In the genomic region with DNA sequence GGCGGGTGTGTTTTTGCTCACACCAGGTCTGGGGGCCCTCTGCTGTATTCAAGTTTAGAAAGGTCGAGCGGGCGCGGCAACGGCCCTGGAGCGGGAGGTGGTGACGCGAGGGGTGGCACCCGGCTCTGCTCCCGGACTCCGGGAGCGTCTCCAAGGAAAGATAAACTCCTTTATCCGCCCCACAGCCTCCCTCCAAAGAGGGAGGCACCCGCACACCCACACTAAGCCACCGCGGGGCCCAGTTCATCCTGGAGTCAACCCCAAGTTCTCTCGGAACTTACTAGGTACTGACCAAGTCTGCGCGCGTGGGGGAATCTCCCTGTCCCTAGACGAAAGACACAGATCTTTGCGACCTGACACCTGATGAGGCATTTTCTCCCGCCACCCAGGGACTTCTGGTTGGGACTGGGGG, we compare ENCODE assay signal across 7 mouse cellular contexts. TPM values are rescaled to one million over a fixed set of nuclear protein-coding genes. Genes with fewer than 3 reads are reported as not detected.
A peak's percentile ranks its signal among the peaks of the same experiment; 100 is the strongest.
DNase-seq lines count a peak whose midpoint lies in the region; ATAC-seq and TF ChIP-seq lines count a peak whose summit lies in the region.

No protein-coding gene starts in this region.

- no peaks in the 10 kb centered on the region for H3K9me3 ChIP-seq in ES-E14 (ENCODE audit: control insufficient read depth, insufficient read depth, low read depth, low read length)
- H3K9me3 ChIP-seq in forebrain, embryonic 15.5 days, result no peaks in the 10 kb centered on the region
- H3K9me3 ChIP-seq in kidney, postnatal 0 days (replicated peaks; ENCODE audit: low read length), result no peaks in the 10 kb centered on the region

- H3K4me3 ChIP-seq in ES-E14 (ENCODE audit: insufficient read depth in 1 of 2, low read depth in 1 of 2, low read length in 2 of 2, poor library complexity in 1 of 2, severe bottlenecking in 1 of 2), result peak overlapping the region; percentile 90 to 92
- H3K4me3 ChIP-seq in forebrain, embryonic 15.5 days, result peak overlapping the region; percentile 61
- H3K4me3 ChIP-seq in kidney, postnatal 0 days (replicated peaks; ENCODE audit: low read depth, low read length), result peak overlapping the region; percentile 39

- TF ChIP-seq CTCF in kidney, postnatal 0 days (IDR thresholded peaks at IDR 0.05; ENCODE audit: low read depth), result no peak

- H3K4me2 ChIP-seq in forebrain, embryonic 15.5 days (replicated peaks), result peak overlapping the region; percentile 90
- H3K4me2 ChIP-seq in kidney, postnatal 0 days (ENCODE audit: low read length), result peak overlapping the region; percentile 67

- H3K36me3 ChIP-seq in ES-E14 (ENCODE audit: control insufficient read depth, insufficient read depth, low read length, poor library complexity, severe bottlenecking), result no peaks in the 10 kb centered on the region
- no peaks in the 10 kb centered on the region for H3K36me3 ChIP-seq in forebrain, embryonic 15.5 days
- no peaks in the 10 kb centered on the region for H3K36me3 ChIP-seq in kidney, postnatal 0 days (ENCODE audit: insufficient read depth, low read length)

- no peak for DNase-seq in ES-E14 (ENCODE audit: low read depth, low spot score)
- DNase-seq in adrenal gland, postnatal 14 days, result peak; percentile 63
- DNase-seq in kidney, postnatal 0 days (ENCODE audit: low spot score), result no peak
- DNase-seq in spleen, postnatal 4 days (ENCODE audit: low spot score in 2 of 2), result peak; percentile 66 to 83
- DNase-seq in left cerebral cortex, postnatal 25 days (ENCODE audit: low spot score in 2 of 2), result no peak

- WGBS in forebrain, embryonic 15.5 days, result under 1% methylated on average over 24 of the region's 24 CpGs
- under 1% methylated on average over 24 of the region's 24 CpGs for WGBS in kidney, postnatal 0 days

- no peak for ATAC-seq in forebrain, embryonic 15.5 days (replicated peaks)
- no peak for ATAC-seq in kidney, postnatal 0 days (replicated peaks; ENCODE audit: low FRiP score, low read depth)
- 0 out of 2 replicates have a peak, but pooled peaks have one; percentile 26 for ATAC-seq in megakaryocyte, adult 5-6 weeks (ENCODE audit: poor library complexity, severe bottlenecking)

- in situ Hi-C loops in ES-E14 (cut with MboI; ENCODE audit: low sequenced_read_pairs in 2 of 2, unreplicated experiment in 2 of 2), result loop anchor here in 1 of 2 experiments (10.0 kb wide), 1 partner anchor 56 kb away; no protein-coding TSS in a partner anchor

- no peaks in the 10 kb centered on the region for H3K27me3 ChIP-seq in forebrain, embryonic 15.5 days
- no peaks in the 10 kb centered on the region for H3K27me3 ChIP-seq in kidney, postnatal 0 days (ENCODE audit: insufficient read depth, low read length)

- H3K4me1 ChIP-seq in ES-E14 (ENCODE audit: control insufficient read depth in 2 of 2, insufficient read depth in 2 of 2, low read length in 2 of 2, poor library complexity in 1 of 2), result peaks cover 8 to 13% of the 10 kb centered on the region in 2 experiments; a peak in 3 of 4 replicates
- peaks cover 32% of the 10 kb centered on the region for H3K4me1 ChIP-seq in forebrain, embryonic 15.5 days
- H3K4me1 ChIP-seq in kidney, postnatal 0 days (replicated peaks; ENCODE audit: insufficient read depth, low read length), result peaks cover 11% of the 10 kb centered on the region

- intact Hi-C loops in left cerebral cortex, postnatal 25 days (cut with DNase I), result no loop called here

- H3K27ac ChIP-seq in ES-E14 (ENCODE audit: insufficient read depth, low read depth, low read length, poor library complexity, severe bottlenecking), result peak overlapping the region; percentile 73; the same call in 1 of the 2 replicates
- H3K27ac ChIP-seq in forebrain, embryonic 15.5 days (replicated peaks), result no peak overlapping the region
- H3K27ac ChIP-seq in kidney, postnatal 0 days, result 0 out of 2 replicates have a peak overlapping the region, but pooled peaks have one; percentile 5

- peak overlapping the region; percentile 97 for H3K9ac ChIP-seq in ES-E14 (ENCODE audit: insufficient read depth, low read depth, low read length, poor library complexity, severe bottlenecking)
- peak overlapping the region; percentile 43 for H3K9ac ChIP-seq in forebrain, embryonic 15.5 days (replicated peaks)
- peak overlapping the region; percentile 64 for H3K9ac ChIP-seq in kidney, postnatal 0 days (ENCODE audit: low read depth, low read length)

TF ChIP-seq in ES-E14, 5 proteins besides CTCF, POLR2A, EP300 and RAD21:
- TF ChIP-seq ZNF384 (IDR thresholded peaks at IDR 0.05; ENCODE audit: low read depth, low read length) (no peak), HCFC1 (IDR thresholded peaks at IDR 0.05; ENCODE audit: borderline replicate concordance, insufficient read depth, low read length) (no peak), CHD2 (IDR thresholded peaks at IDR 0.05; ENCODE audit: low read depth, low read length) (no peak), MAFK (IDR thresholded peaks at IDR 0.05; ENCODE audit: insufficient read depth, low read depth, low read length) (no peak), ZC3H11A (IDR thresholded peaks at IDR 0.05; ENCODE audit: borderline replicate concordance, low read depth, low read length) (no peak)
TF ChIP-seq in ES-E14: peak in this region for 0.

RNA-seq across cellular contexts. Expression of a gene that starts 0.9 kb away (rescaled TPM):
- total RNA-seq in ES-E14 (2012; rRNA removed), result 68.6 and 129 TPM in 2 replicates
- 8.8 and 14.2 TPM in 2 replicates for total RNA-seq in adrenal gland, postnatal 14 days (2021)
- polyA plus RNA-seq in forebrain, embryonic 15.5 days (2015; fragmentation: Nextera tagmentation; extraction: Ambion mirVana), result 3.3 TPM in 2 replicates
- polyA plus RNA-seq in kidney, postnatal 0 days (2015; fragmentation: Nextera tagmentation; extraction: Ambion mirVana), result 12.0 and 14.8 TPM in 2 replicates
- total RNA-seq in megakaryocyte, adult 5-6 weeks (2015), result 0.13 and 0.30 TPM in 2 replicates
- total RNA-seq in megakaryocyte, adult 5-6 weeks (2017), result 0.22 and 2.0 TPM in 2 replicates
- total RNA-seq in left cerebral cortex, postnatal 25 days (2021), result under 1 TPM; 0.18 to 0.37 TPM

RNA-seq across cellular contexts. Expression of a gene that starts 42.4 kb away (rescaled TPM):
- total RNA-seq in ES-E14 (2012; rRNA removed), result 7.2 and 11.7 TPM in 2 replicates
- total RNA-seq in adrenal gland, postnatal 14 days (2021), result 6.2 and 7.1 TPM in 2 replicates
- polyA plus RNA-seq in forebrain, embryonic 15.5 days (2015; fragmentation: Nextera tagmentation; extraction: Ambion mirVana), result 15.0 and 15.4 TPM in 2 replicates
- polyA plus RNA-seq in kidney, postnatal 0 days (2015; fragmentation: Nextera tagmentation; extraction: Ambion mirVana), result 18.1 and 19.3 TPM in 2 replicates
- 3.9 and 4.1 TPM in 2 replicates for total RNA-seq in megakaryocyte, adult 5-6 weeks (2015)
- 1.5 and 1.7 TPM in 2 replicates for total RNA-seq in megakaryocyte, adult 5-6 weeks (2017)
- 1 to 10 TPM; 4.3 to 4.7 TPM for total RNA-seq in left cerebral cortex, postnatal 25 days (2021)

Comparison
In these comparisons a context has a peak if more than half of its experiments do, and no peak if none do; other contexts are left out.
1. DNase-seq: peak in adrenal gland, postnatal 14 days (single experiment) and spleen, postnatal 4 days (2 of 2); none in ES-E14 (single experiment), kidney, postnatal 0 days (single experiment) and left cerebral cortex, postnatal 25 days (0 of 2).
2. H3K4me3 ChIP-seq: peak in every context shown above with its lines; median percentile 91 in ES-E14; 61 in forebrain, embryonic 15.5 days; 39 in kidney, postnatal 0 days.
3. H3K9ac ChIP-seq: peak in every context shown above with its lines; median percentile 97 in ES-E14; 64 in kidney, postnatal 0 days; 43 in forebrain, embryonic 15.5 days.